Mouse (Mus musculus) limb, embryonic 14.5 days (tissue): ENCODE measurements around the gene Map4k2. TPM values are rescaled to one million over a fixed set of nuclear protein-coding genes. Genes with fewer than 3 reads are reported as not detected.
A peak's percentile ranks its signal among the peaks of the same experiment; 100 is the strongest.

Source experiments
- ATAC-seq: fragments of 200-750 bp; cut with Nextera tagmentation; 2 replicates; pipeline ENCODE4 v1.8.0; 2017; ENCODE audit warnings: low read depth, moderate number of reproducible peaks, moderate TSS enrichment; ENCODE audit not compliant: low FRiP score
- DNase-seq: peaks from one replicate; pipeline ENCODE4 v3.0.0-alpha.2; 2015; ENCODE audit warnings: low spot score
- H3K27ac ChIP-seq: fragments of 300-500 bp; sonication (generic); replicated peaks from 2 replicates; pipeline ENCODE4 v1.5.1; 2014; ENCODE audit warnings: low read depth, mild to moderate bottlenecking, low read length, moderate library complexity, mixed read lengths
- H3K27me3 ChIP-seq: fragments of 300-500 bp; sonication (generic); 2 replicates; pipeline ENCODE4 v1.6.1; 2014; ENCODE audit warnings: low read length, mixed read lengths; ENCODE audit not compliant: control insufficient read depth, insufficient read depth
- H3K36me3 ChIP-seq: fragments of 300-500 bp; sonication (generic); 2 replicates; pipeline ENCODE4 v1.6.1; 2014; ENCODE audit warnings: mild to moderate bottlenecking, low read length, moderate library complexity, mixed read lengths; ENCODE audit not compliant: control insufficient read depth, insufficient read depth
- H3K4me1 ChIP-seq: fragments of 300-500 bp; sonication (generic); 2 replicates; pipeline ENCODE4 v1.6.1; 2014; ENCODE audit warnings: antibody characterized with exemption, low read length, mixed read lengths; ENCODE audit not compliant: control insufficient read depth, insufficient read depth
- H3K4me2 ChIP-seq: fragments of 300-500 bp; sonication (generic); replicated peaks from 2 replicates; pipeline ENCODE4 v1.6.1; 2014; ENCODE audit warnings: low read depth, mild to moderate bottlenecking, low read length, moderate library complexity; ENCODE audit not compliant: severe bottlenecking
- H3K4me3 ChIP-seq: fragments of 300-500 bp; sonication (generic); replicated peaks from 2 replicates; pipeline ENCODE4 v1.5.1; 2014; ENCODE audit warnings: low read length
- H3K9ac ChIP-seq: fragments of 300-500 bp; sonication (generic); 2 replicates; pipeline ENCODE4 v1.6.1; 2014; ENCODE audit warnings: mild to moderate bottlenecking, low read depth, low read length, moderate library complexity; ENCODE audit not compliant: severe bottlenecking
- H3K9me3 ChIP-seq: fragments of 300-500 bp; sonication (generic); 2 replicates; pipeline ENCODE4 v1.6.1; 2016; ENCODE audit warnings: low read length; ENCODE audit not compliant: control insufficient read depth
- POLR2A ChIP-seq: fragments of 200-500 bp; IDR thresholded peaks from 2 replicates; pipeline ENCODE4 v1.8.0; 2012; ENCODE audit warnings: inconsistent platforms, mild to moderate bottlenecking, moderate library complexity, borderline replicate concordance; ENCODE audit not compliant: insufficient read depth, insufficient read length; ENCODE audit errors: extremely low read depth
- WGBS: fragments of 180-500 bp; shearing (Covaris S2); extraction: QIAGEN DNeasy Blood & Tissue Kit; methylation state at CpG from one replicate; pipeline ENCODE4 v1.1.7; 2014; 5-methylcytosine and 5-hydroxymethylcytosine counted together
- polyA plus RNA-seq, 2 experiments: library from polyadenylated mRNA; depleted of rRNA in 1 of 2; stranded (reverse) in 1 of 2; unstranded in 1 of 2; fragments of >200 nt; fragmentation: Nextera tagmentation in 1 of 2; extraction: Ambion mirVana in 1 of 2; gene quantifications; 2 replicates each; pipeline versions ENCODE4 v1.2.1 to v1.2.3; 2012 to 2014

Gene Map4k2
- polyA plus RNA-seq, 2 experiments: 8.8 to 90.4 TPM

GRCm38 (mm10) chr19:6351431-6352106 is 10.6 kb downstream of the Map4k2 start:
- H3K9ac ChIP-seq: no peak overlapping the region
- WGBS: 65% methylated on average over 14 of the region's 14 CpGs

GRCm38 (mm10) chr19:6352107-6352505 is 11.2 kb downstream of the Map4k2 start:
- H3K4me1 ChIP-seq: no peaks in the 10 kb centered on the region
- H3K9ac ChIP-seq: no peak overlapping the region

More at GRCm38 (mm10) chr19:6351431-6352106, 10.6 kb downstream of the Map4k2 start:
- Histone ChIP-seq H3K4me2 (no peak overlapping the region), H3K36me3 (peaks cover 38% of the 10 kb centered on the region), H3K4me1 (no peaks in the 10 kb centered on the region), H3K4me3 (no peak overlapping the region), H3K27me3 (no peaks in the 10 kb centered on the region), H3K27ac (no peak overlapping the region), H3K9me3 (no peaks in the 10 kb centered on the region)
- DNase-seq: no peak
- TF ChIP-seq POLR2A: no peak
- no peak for ATAC-seq

GRCm38 (mm10) chr19:6354030-6354429 is 13.1 kb downstream of the Map4k2 start:
- DNase-seq (no peak), ATAC-seq (no peak)
- H3K36me3 ChIP-seq: peaks cover 27% of the 10 kb centered on the region
- WGBS: 80% methylated on average over 7 of the region's 7 CpGs
- no peak overlapping the region for H3K27ac ChIP-seq
- no peak overlapping the region for H3K4me3 ChIP-seq
- no peaks in the 10 kb centered on the region for H3K9me3 ChIP-seq
- no peak overlapping the region for H3K4me2 ChIP-seq
- no peak for TF ChIP-seq POLR2A
- no peaks in the 10 kb centered on the region for H3K4me1 ChIP-seq
- no peaks in the 10 kb centered on the region for H3K27me3 ChIP-seq
- no peak overlapping the region for H3K9ac ChIP-seq

More at GRCm38 (mm10) chr19:6352107-6352505, 11.2 kb downstream of the Map4k2 start:
- DNase-seq (no peak), ATAC-seq (no peak)
- Histone ChIP-seq H3K4me3 (no peak overlapping the region), H3K27me3 (no peaks in the 10 kb centered on the region), H3K36me3 (peaks cover 33% of the 10 kb centered on the region), H3K27ac (no peak overlapping the region), H3K4me2 (no peak overlapping the region), H3K9me3 (no peaks in the 10 kb centered on the region)
- 88% methylated on average over 2 of the region's 2 CpGs for WGBS
- TF ChIP-seq POLR2A: no peak

GRCm38 (mm10) chr19:6361291-6361690 is 20.4 kb downstream of the Map4k2 start:
- H3K4me2 ChIP-seq: no peak overlapping the region
- H3K4me1 ChIP-seq: peaks cover 13% of the 10 kb centered on the region
- H3K27ac ChIP-seq: no peak overlapping the region
- H3K36me3 ChIP-seq: peaks cover 17% of the 10 kb centered on the region
- DNase-seq: no peak
- no peaks in the 10 kb centered on the region for H3K27me3 ChIP-seq
- no peaks in the 10 kb centered on the region for H3K9me3 ChIP-seq
- H3K4me3 ChIP-seq: no peak overlapping the region
- ATAC-seq: no peak
- H3K9ac ChIP-seq: no peak overlapping the region
- 93% methylated on average over 3 of the region's 3 CpGs for WGBS
- no peak for TF ChIP-seq POLR2A

GRCm38 (mm10) chr19:6363091-6363410 is 22.1 kb downstream of the Map4k2 start:
- TF ChIP-seq POLR2A: no peak
- peak overlapping the region; percentile 98 for H3K27ac ChIP-seq
- peaks cover 35% of the 10 kb centered on the region for H3K36me3 ChIP-seq
- no peaks in the 10 kb centered on the region for H3K9me3 ChIP-seq
- H3K4me1 ChIP-seq: peaks cover 13% of the 10 kb centered on the region
- H3K27me3 ChIP-seq: no peaks in the 10 kb centered on the region
- ATAC-seq (no peak), DNase-seq (no peak)
- peak overlapping the region; percentile 100 for H3K4me3 ChIP-seq
- H3K9ac ChIP-seq: peak overlapping the region; percentile 31; the same call in 1 of the 2 replicates
- under 1% methylated on average over 11 of the region's 11 CpGs for WGBS
- H3K4me2 ChIP-seq: peak overlapping the region; percentile 56
